Mouse (Mus musculus) adrenal gland, postnatal 14 days (tissue): ENCODE data around the gene Vmn1r28. TPM values are rescaled to one million over a fixed set of nuclear protein-coding genes. Genes with fewer than 3 reads are reported as not detected.
"Not testable (repeated sequence)": the region's sequence is repeated elsewhere in the genome, so short reads cannot be mapped to it uniquely, and the experiment has no call there.

Experiments used
- DNase-seq: peaks from one replicate; pipeline ENCODE4 v3.0.0; 2021; ENCODE audit warnings: mixed read lengths
- long read RNA-seq, 2 experiments: library from polyadenylated mRNA; stranded (forward); transcript quantifications; one replicate each; pipeline ENCODE4 v2.0.0; 2021
- total RNA-seq: library from RNA; stranded (reverse); gene quantifications from 2 replicates; pipeline ENCODE4 v1.2.3, GENCODE M21; 2021

Vmn1r28 gene
- not detected in 2 replicates for total RNA-seq
- long read RNA-seq, experiment 1: 0 reads
- long read RNA-seq, experiment 2: 0 reads

DNA sequence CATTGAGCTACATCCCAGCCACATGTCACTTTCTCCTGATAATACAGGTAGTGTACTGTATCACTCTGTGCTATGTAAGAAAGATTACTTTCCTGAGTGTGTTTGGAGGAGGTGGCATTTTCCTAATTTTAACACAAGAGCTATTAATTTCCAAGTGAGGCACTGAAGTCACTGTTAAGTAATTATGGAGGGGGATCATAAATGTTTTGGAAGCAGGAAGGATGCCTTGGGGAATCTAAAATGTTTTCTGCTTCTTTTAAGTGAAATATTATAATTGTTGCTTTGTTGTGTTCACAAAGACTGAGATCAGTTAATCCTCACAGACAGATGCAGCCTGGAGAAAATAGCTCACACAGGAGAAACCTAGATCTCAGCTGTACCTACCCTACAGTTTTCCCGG lies at the start of gene Vmn1r28:
TSS of gene Vmn1r28 (plus strand) at position 301 of the 400 bp plus-strand sequence.
- no peak for DNase-seq

DNA sequence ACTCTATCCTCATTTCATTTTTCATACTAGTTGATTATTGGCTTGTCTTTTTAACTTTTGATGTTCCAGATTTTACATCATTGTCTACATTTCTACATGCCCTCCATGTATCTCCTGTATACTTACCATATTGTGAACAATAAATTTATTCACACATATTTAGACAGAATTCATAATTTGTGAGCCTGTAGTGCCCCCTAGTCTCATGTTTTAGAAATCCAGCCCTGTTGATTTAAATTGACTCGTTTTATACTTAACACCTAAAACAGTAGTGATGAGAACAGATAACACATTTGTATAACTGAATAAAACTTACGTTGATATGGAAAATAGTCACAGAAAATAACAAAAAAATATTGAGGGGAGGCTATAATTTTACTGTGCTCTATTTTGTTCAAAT lies 45.7 kb upstream of the Vmn1r28 start:
- no peak for DNase-seq

GRCm38 (mm10) chr6:58218721-58219120 lies 43.1 kb upstream of the Vmn1r28 start, which contains the start of gene Vmn1r27:
Vmn1r27 (minus strand) TSS chr6:58218821.
- no peak for DNase-seq

DNA sequence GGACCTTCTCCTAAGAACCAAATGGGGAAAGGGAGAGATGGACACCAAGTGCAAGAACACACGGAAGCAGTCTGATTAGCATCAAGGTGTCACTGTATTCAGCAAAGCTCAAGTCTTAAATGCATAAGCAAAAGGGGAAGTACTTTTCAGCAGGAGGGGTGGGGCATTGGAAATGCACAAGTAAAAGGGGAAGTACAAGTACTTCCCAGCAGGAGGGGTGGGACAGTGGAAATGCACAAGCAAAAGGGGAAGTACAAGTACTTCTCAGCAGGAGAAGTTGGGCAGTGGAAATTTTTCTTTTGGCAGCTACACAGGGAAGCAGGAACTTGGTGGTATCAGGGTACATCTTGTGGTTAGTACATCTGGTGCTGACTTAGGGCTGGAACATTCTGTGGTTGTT lies 17.8 kb downstream of the Vmn1r28 start:
- DNase-seq: not testable (repeated sequence)

GRCm38 (mm10) chr6:58292201-58292600 lies 30.4 kb downstream of the Vmn1r28 start:
- DNase-seq: no peak

DNA sequence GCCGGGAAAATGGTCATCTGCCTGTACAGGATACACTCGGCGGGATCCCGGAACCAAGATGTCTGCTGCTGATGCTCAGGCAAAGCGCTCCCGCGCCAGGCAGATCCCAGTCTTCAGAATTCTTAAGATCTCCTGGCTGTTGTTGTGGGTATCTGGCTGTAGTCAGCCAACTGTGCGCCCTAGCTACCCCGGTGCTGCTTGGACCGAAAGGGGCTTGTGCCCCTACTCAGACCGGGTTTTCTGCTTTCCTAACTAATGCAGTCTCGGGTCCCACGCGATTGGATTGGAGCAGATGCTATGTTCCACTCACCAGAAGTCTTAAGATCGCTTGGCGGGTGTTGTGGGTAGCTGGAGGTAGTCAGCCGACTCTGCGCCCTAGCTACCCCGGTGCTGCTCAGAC lies 36.7 kb downstream of the Vmn1r28 start:
- not testable (repeated sequence) for DNase-seq

DNA sequence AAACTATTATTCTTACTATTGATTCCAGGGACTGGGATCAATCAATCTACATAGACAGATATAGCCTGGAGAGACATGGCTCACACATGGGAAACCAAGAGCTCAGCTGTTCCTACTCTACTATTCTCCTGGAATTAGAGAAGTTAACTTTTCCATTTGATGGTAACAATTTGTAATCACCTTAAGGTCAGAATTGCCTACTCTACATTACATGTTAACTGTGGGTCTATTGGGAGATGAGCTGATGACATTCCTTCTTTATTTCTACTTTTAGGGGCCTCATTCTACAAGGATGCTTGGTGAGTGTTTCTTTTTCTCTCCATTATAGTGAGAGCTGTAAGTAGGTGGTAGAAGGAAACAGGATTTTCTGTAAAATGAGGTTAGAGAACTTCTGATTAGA lies 39.4 kb downstream of the Vmn1r28 start, which contains the start of gene Vmn1r29:
TSS of gene Vmn1r29 (plus strand) at position 301 of the 400 bp plus-strand sequence.
- no peak for DNase-seq

Other genes starting within 250 kb of the Vmn1r28 start
- gene Vmn1r26, start 246.9 kb upstream of the Vmn1r28 start, total RNA-seq: not detected in 2 replicates
- not detected in 2 replicates for gene Vmn1r27, start 43.2 kb upstream of the Vmn1r28 start, total RNA-seq
- gene Vmn1r29, start 39.5 kb downstream of the Vmn1r28 start, total RNA-seq: not detected in 2 replicates
- not detected in 2 replicates for gene Vmn1r30, start 181.3 kb downstream of the Vmn1r28 start, total RNA-seq
- not detected in 2 replicates for gene Vmn1r31, start 213.3 kb downstream of the Vmn1r28 start, total RNA-seq